Mouse (Mus musculus) hindbrain, embryonic 11.5 days (tissue): ENCODE measurements at regions not wholly inside any gene's neighbourhood (a gene's known extent, or its start where the extent isn't known, plus 50 kb on each side); places are given as distances from the start of the nearest gene placed in this dataset.

Experiments used
- ATAC-seq: fragments of 200-750 bp; cut with Nextera tagmentation; 2 replicates; pipeline ENCODE4 v1.8.0; 2017; ENCODE audit warnings: mild to moderate bottlenecking, moderate TSS enrichment, moderate library complexity; ENCODE audit not compliant: low FRiP score
- DNase-seq: peaks from one replicate; pipeline ENCODE4 v3.0.0-alpha.2; 2015; ENCODE audit warnings: low spot score
- H3K27ac ChIP-seq: fragments of 300-500 bp; sonication (generic); 2 replicates; pipeline ENCODE4 v1.5.1; 2014; ENCODE audit warnings: mild to moderate bottlenecking, low read depth, low read length
- H3K27me3 ChIP-seq: fragments of 300-500 bp; sonication (generic); 2 replicates; pipeline ENCODE4 v1.6.1; 2014; ENCODE audit warnings: mild to moderate bottlenecking, low read length, moderate library complexity, mixed read lengths; ENCODE audit not compliant: control insufficient read depth, insufficient read depth
- H3K36me3 ChIP-seq: fragments of 300-500 bp; sonication (generic); 2 replicates; pipeline ENCODE4 v1.6.1; 2014; ENCODE audit warnings: mild to moderate bottlenecking, low read length, moderate library complexity, mixed read lengths; ENCODE audit not compliant: control insufficient read depth, insufficient read depth
- H3K4me1 ChIP-seq: fragments of 300-500 bp; sonication (generic); replicated peaks from 2 replicates; pipeline ENCODE4 v1.6.1; 2014; ENCODE audit warnings: low read length, mixed read lengths; ENCODE audit not compliant: control insufficient read depth, insufficient read depth
- H3K4me2 ChIP-seq: fragments of 300-500 bp; sonication (generic); replicated peaks from 2 replicates; pipeline ENCODE4 v1.6.1; 2014; ENCODE audit warnings: mild to moderate bottlenecking, low read depth, low read length
- H3K4me3 ChIP-seq: fragments of 300-500 bp; sonication (generic); 2 replicates; pipeline ENCODE4 v1.5.1; 2014; ENCODE audit warnings: low read depth, low read length
- H3K9ac ChIP-seq: fragments of 300-500 bp; sonication (generic); 2 replicates; pipeline ENCODE4 v1.6.1; 2014; ENCODE audit warnings: low read depth, low read length
- H3K9me3 ChIP-seq: fragments of 300-500 bp; sonication (generic); 2 replicates; pipeline ENCODE4 v1.6.1; 2016; ENCODE audit warnings: low read length; ENCODE audit not compliant: control insufficient read depth
- WGBS: fragments of 180-500 bp; shearing (Covaris S2); extraction: QIAGEN DNeasy Blood & Tissue Kit; methylation state at CpG from one replicate; pipeline ENCODE4 v1.1.7; 2014; 5-methylcytosine and 5-hydroxymethylcytosine counted together

GRCm38 (mm10) chr8:17621109-17621508 is 1356.9 kb downstream of the Defb40 start:
- no peak overlapping the region for H3K9ac ChIP-seq
- no peaks in the 10 kb centered on the region for H3K27me3 ChIP-seq
- no peak overlapping the region for H3K4me2 ChIP-seq
- no peaks in the 10 kb centered on the region for H3K9me3 ChIP-seq
- no peaks in the 10 kb centered on the region for H3K4me1 ChIP-seq
- WGBS: 64% methylated on average over 1 of the region's 1 CpGs
- DNase-seq: no peak
- H3K36me3 ChIP-seq: no peaks in the 10 kb centered on the region
- no peak overlapping the region for H3K27ac ChIP-seq
- ATAC-seq: no peak
- no peak overlapping the region for H3K4me3 ChIP-seq

GRCm38 (mm10) chr8:17618846-17619245 is 1359.2 kb downstream of the Defb40 start:
- H3K4me3 ChIP-seq: no peak overlapping the region
- no peaks in the 10 kb centered on the region for H3K9me3 ChIP-seq
- no peak for ATAC-seq
- no peak overlapping the region for H3K4me2 ChIP-seq
- no peak overlapping the region for H3K9ac ChIP-seq
- DNase-seq: no peak
- H3K27ac ChIP-seq: no peak overlapping the region
- H3K36me3 ChIP-seq: no peaks in the 10 kb centered on the region
- no peaks in the 10 kb centered on the region for H3K4me1 ChIP-seq
- H3K27me3 ChIP-seq: no peaks in the 10 kb centered on the region

- ATAC-seq (no peak), DNase-seq (no peak)
- Histone ChIP-seq H3K4me3 (no peak overlapping the region), H3K36me3 (no peaks in the 10 kb centered on the region), H3K27me3 (no peaks in the 10 kb centered on the region), H3K4me2 (no peak overlapping the region), H3K9me3 (no peaks in the 10 kb centered on the region), H3K9ac (no peak overlapping the region), H3K27ac (no peak overlapping the region), H3K4me1 (no peaks in the 10 kb centered on the region)
Measured at GRCm38 (mm10) chr8:17618147-17618546, 1359.9 kb downstream of the Defb40 start.

GRCm38 (mm10) chr8:17602861-17603260 is 1375.2 kb downstream of the Defb40 start:
- Histone ChIP-seq H3K4me1 (no peaks in the 10 kb centered on the region), H3K9ac (no peak overlapping the region), H3K36me3 (no peaks in the 10 kb centered on the region), H3K4me3 (no peak overlapping the region), H3K27ac (no peak overlapping the region), H3K27me3 (no peaks in the 10 kb centered on the region), H3K4me2 (no peak overlapping the region), H3K9me3 (no peaks in the 10 kb centered on the region)
- WGBS: 39% methylated on average over 1 of the region's 1 CpGs
- no peak for DNase-seq
- ATAC-seq: no peak

GRCm38 (mm10) chr8:17598736-17599135 is 1379.3 kb downstream of the Defb40 start:
- Histone ChIP-seq H3K4me1 (no peaks in the 10 kb centered on the region), H3K9ac (no peak overlapping the region), H3K9me3 (no peaks in the 10 kb centered on the region), H3K4me3 (no peak overlapping the region), H3K36me3 (no peaks in the 10 kb centered on the region), H3K27me3 (no peaks in the 10 kb centered on the region), H3K27ac (no peak overlapping the region), H3K4me2 (no peak overlapping the region)
- DNase-seq (no peak), ATAC-seq (no peak)
- WGBS: 87% methylated on average over 4 of the region's 4 CpGs

- Histone ChIP-seq H3K4me3 (no peak overlapping the region), H3K27ac (no peak overlapping the region), H3K9me3 (no peaks in the 10 kb centered on the region)
Measured at GRCm38 (mm10) chr8:17596559-17596958, 1381.5 kb downstream of the Defb40 start.

GRCm38 (mm10) chr8:17594607-17595006 is 1383.4 kb downstream of the Defb40 start:
- H3K27ac ChIP-seq: no peak overlapping the region
- H3K9me3 ChIP-seq: no peaks in the 10 kb centered on the region
- H3K9ac ChIP-seq: no peak overlapping the region
- no peaks in the 10 kb centered on the region for H3K36me3 ChIP-seq
- H3K4me1 ChIP-seq: no peaks in the 10 kb centered on the region
- H3K27me3 ChIP-seq: no peaks in the 10 kb centered on the region
- DNase-seq (no peak), ATAC-seq (no peak)
- WGBS: 52% methylated on average over 1 of the region's 1 CpGs
- no peak overlapping the region for H3K4me2 ChIP-seq
- H3K4me3 ChIP-seq: no peak overlapping the region

More at GRCm38 (mm10) chr8:17596559-17596958, 1381.5 kb downstream of the Defb40 start:
- H3K4me1 ChIP-seq: no peaks in the 10 kb centered on the region
- H3K27me3 ChIP-seq: no peaks in the 10 kb centered on the region
- H3K36me3 ChIP-seq: no peaks in the 10 kb centered on the region
- DNase-seq: no peak
- H3K4me2 ChIP-seq: no peak overlapping the region
- no peak for ATAC-seq
- H3K9ac ChIP-seq: no peak overlapping the region

- Histone ChIP-seq H3K4me2 (no peak overlapping the region), H3K9ac (no peak overlapping the region), H3K27me3 (no peaks in the 10 kb centered on the region), H3K27ac (no peak overlapping the region), H3K4me1 (no peaks in the 10 kb centered on the region), H3K9me3 (no peaks in the 10 kb centered on the region), H3K4me3 (no peak overlapping the region), H3K36me3 (no peaks in the 10 kb centered on the region)
- no peak for DNase-seq
- WGBS: 68% methylated on average over 3 of the region's 3 CpGs
- ATAC-seq: no peak
Measured at GRCm38 (mm10) chr8:17590135-17590534, 1387.9 kb downstream of the Defb40 start.

DNA sequence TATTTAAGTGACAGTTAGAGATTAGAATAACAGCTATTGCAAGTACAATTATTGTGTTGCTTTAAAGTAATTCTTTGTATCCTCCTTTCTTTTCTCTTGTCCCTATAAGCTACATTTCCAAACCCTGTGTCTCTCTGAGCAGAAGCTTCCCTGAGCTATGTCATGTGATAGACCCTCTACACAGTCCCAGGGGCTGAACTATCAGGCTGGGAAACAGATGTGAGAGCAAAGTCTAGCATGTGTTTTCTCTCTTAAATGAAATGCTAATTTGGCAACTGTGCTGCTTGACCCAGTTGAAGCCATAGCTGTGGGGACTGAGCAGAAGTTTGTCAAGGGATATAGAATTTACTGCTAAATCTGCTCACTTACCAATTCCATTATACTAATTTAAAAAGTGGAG is 1389.9 kb downstream of the Defb40 start:
- DNase-seq: no peak
- H3K27ac ChIP-seq: no peak overlapping the region
- no peak overlapping the region for H3K4me3 ChIP-seq

More for the DNA sequence above, 1389.9 kb downstream of the Defb40 start:
- H3K4me2 ChIP-seq: no peak overlapping the region
- ATAC-seq: no peak
- no peaks in the 10 kb centered on the region for H3K4me1 ChIP-seq
- H3K27me3 ChIP-seq: no peaks in the 10 kb centered on the region
- H3K9ac ChIP-seq: no peak overlapping the region
- no peaks in the 10 kb centered on the region for H3K36me3 ChIP-seq
- no peaks in the 10 kb centered on the region for H3K9me3 ChIP-seq
